8 mouse cellular contexts compared by ENCODE assay signal in the genomic region with DNA sequence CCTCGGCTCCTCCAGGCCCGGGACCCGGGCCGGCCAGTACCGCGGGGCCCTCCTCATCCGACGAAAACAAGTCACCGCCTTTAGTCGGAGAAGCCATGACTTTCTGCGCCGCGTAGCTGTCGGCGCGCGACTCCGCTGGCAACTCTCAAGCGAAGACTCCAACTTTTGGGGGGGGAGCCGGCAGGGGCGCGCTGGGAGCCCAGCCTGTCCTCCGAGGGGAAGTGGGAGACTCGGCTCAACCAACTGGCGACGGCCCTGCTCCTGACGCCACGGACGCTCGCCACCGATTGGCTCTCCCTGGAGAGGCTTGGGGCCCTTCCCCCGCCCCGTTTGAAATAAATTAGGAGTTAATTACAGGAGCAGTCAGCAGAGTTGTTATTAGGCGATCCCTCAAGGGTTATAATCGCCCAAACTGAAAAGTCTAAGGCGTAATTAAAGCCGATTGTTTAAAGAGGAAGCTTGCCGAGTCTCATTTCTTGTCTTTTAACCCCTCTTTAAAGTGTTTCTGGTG. TPM values are rescaled to one million over a fixed set of nuclear protein-coding genes. Genes with fewer than 3 reads are reported as not detected.
DNase-seq lines count a peak whose midpoint lies in the region; ATAC-seq lines count a peak whose summit lies in the region.

TSS of gene Msx2 (minus strand) at position 461 of the 511 bp plus-strand sequence.

- peak within 1 kb of the TSS; percentile 41 for H3K9ac ChIP-seq in forebrain, embryonic 14.5 days (ENCODE audit: low read length)
- peak within 1 kb of the TSS; percentile 17; the same call in 1 of the 2 replicates for H3K9ac ChIP-seq in stomach, embryonic 15.5 days

- peak; percentile 97 for ATAC-seq in forebrain, embryonic 14.5 days
- ATAC-seq in hematopoietic stem cell, adult 5-6 weeks (replicated peaks in 1 of 2; ENCODE audit: insufficient read depth in 1 of 2, low FRiP score in 2 of 2, low TSS enrichment in 1 of 2, low read depth in 1 of 2, poor library complexity in 2 of 2, severe bottlenecking in 2 of 2) = peak; percentile 60 to 78
- ATAC-seq in stomach, embryonic 15.5 days (ENCODE audit: insufficient read depth, low FRiP score, low read depth) = peak; percentile 84; the same call in 1 of the 2 replicates
- ATAC-seq in activated CD4-positive, CD25-positive, alpha-beta regulatory T cell, adult 4 months = no peak

- no peaks in the 10 kb centered on the region for H3K9me3 ChIP-seq in forebrain, embryonic 14.5 days (replicated peaks; ENCODE audit: control insufficient read depth, low read length)
- no peaks in the 10 kb centered on the region for H3K9me3 ChIP-seq in stomach, embryonic 15.5 days

- H3K27me3 ChIP-seq in forebrain, embryonic 14.5 days (replicated peaks; ENCODE audit: control insufficient read depth, insufficient read depth, low read length) = peaks cover 99% of the 10 kb centered on the region
- peaks cover 93% of the 10 kb centered on the region for H3K27me3 ChIP-seq in stomach, embryonic 15.5 days (replicated peaks)

- H3K4me3 ChIP-seq in forebrain, embryonic 14.5 days (ENCODE audit: low read depth, low read length) = peak within 1 kb of the TSS; percentile 37
- peak within 1 kb of the TSS; percentile 49 for H3K4me3 ChIP-seq in stomach, embryonic 15.5 days (replicated peaks)

- under 1% methylated on average over 38 of the region's 38 CpGs for WGBS in forebrain, embryonic 14.5 days
- WGBS in stomach, embryonic 15.5 days = under 1% methylated on average over 38 of the region's 38 CpGs

- H3K4me2 ChIP-seq in forebrain, embryonic 14.5 days (ENCODE audit: low read length) = peak within 1 kb of the TSS; percentile 69
- H3K4me2 ChIP-seq in stomach, embryonic 15.5 days = peak within 1 kb of the TSS; percentile 89

- H3K4me1 ChIP-seq in forebrain, embryonic 14.5 days (ENCODE audit: control insufficient read depth, insufficient read depth, low read length) = peaks cover 13% of the 10 kb centered on the region
- H3K4me1 ChIP-seq in stomach, embryonic 15.5 days = peaks cover 12% of the 10 kb centered on the region

- peak; percentile 86 for DNase-seq in R1 (ENCODE audit: low read depth, low spot score)
- DNase-seq in cerebellum, adult 11-12 months = peak; percentile 42
- DNase-seq in forebrain, embryonic 14.5 days (ENCODE audit: low spot score) = peak; percentile 91
- peak; percentile 14 for DNase-seq in layer of hippocampus, adult 9-11 months
- peak; percentile 18 for DNase-seq in lung, postnatal 25 days (ENCODE audit: low spot score)

- H3K36me3 ChIP-seq in forebrain, embryonic 14.5 days (ENCODE audit: control insufficient read depth, insufficient read depth, low read length) = no peaks in the 10 kb centered on the region
- no peaks in the 10 kb centered on the region for H3K36me3 ChIP-seq in stomach, embryonic 15.5 days

- H3K27ac ChIP-seq in forebrain, embryonic 14.5 days (ENCODE audit: low read depth, low read length) = no peak within 1 kb of the TSS
- no peak within 1 kb of the TSS for H3K27ac ChIP-seq in stomach, embryonic 15.5 days

RNA-seq across cellular contexts. Expression of gene Msx2, which starts in this region (rescaled TPM):
- polyA plus RNA-seq in forebrain, embryonic 14.5 days (2014; fragmentation: Nextera tagmentation; extraction: Ambion mirVana) = 0.44 and 0.70 TPM in 2 replicates
- not detected in 2 replicates for total RNA-seq in hematopoietic stem cell, adult 5-6 weeks (2017)
- 1.7 TPM in 2 replicates for polyA plus RNA-seq in stomach, embryonic 15.5 days (2015; fragmentation: Nextera tagmentation; extraction: Ambion mirVana)
- polyA plus RNA-seq in activated CD4-positive, CD25-positive, alpha-beta regulatory T cell, adult 4 months (2017; shearing (Covaris generic)) = not detected

Comparison
In these comparisons a context has a peak if more than half of its experiments do, and no peak if none do; other contexts are left out.
1. Peak in DNase-seq, ATAC-seq, H3K4me3 ChIP-seq, H3K9ac ChIP-seq and H3K4me2 ChIP-seq in forebrain, embryonic 14.5 days; RNA of the gene not detected or under 1 TPM.
2. Peak in ATAC-seq in hematopoietic stem cell, adult 5-6 weeks; RNA of the gene not detected or under 1 TPM.
3. DNase-seq: peak in every context shown above with its lines; median percentile 91 in forebrain, embryonic 14.5 days; 86 in R1; 42 in cerebellum, adult 11-12 months; 18 in lung, postnatal 25 days; 14 in layer of hippocampus, adult 9-11 months.